In the genomic region with DNA sequence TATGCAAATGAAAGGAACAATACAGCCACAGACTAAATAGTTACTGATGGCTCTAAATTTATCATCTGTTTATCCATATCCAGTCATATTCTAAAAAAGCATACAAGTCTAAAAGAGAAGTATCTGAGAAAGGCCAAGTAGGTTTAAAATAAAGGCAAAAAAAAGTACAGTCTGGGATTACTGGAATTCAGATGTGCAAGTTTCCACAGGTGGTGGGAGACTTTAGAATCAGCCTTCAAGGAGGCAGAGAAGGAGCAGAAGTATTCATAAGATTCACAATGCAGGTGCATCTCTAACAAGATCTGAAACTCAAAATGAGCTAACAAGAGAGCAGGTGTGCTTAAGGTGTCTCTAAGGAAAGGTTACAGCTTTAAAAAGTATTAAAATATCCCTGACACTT, we compare ENCODE assay signal across 22 mouse cellular contexts.
DNase-seq lines count a peak whose midpoint lies in the region; ATAC-seq lines count a peak whose summit lies in the region.
"Had no signal": no experiment of that assay in that cellular context is flagged by ENCODE, and none has a peak within 500 bp of the region (broad histone marks: within the 10 kb centered on the region; RNA-seq: fewer than 3 reads in every experiment).

No protein-coding gene starts in this region.

- no peaks in the 10 kb centered on the region for H3K27me3 ChIP-seq in heart, embryonic 10.5 days (ENCODE audit: insufficient read depth, poor library complexity, severe bottlenecking)
- no peaks in the 10 kb centered on the region for H3K27me3 ChIP-seq in midbrain, embryonic 11.5 days (ENCODE audit: control insufficient read depth, insufficient read depth, low read length)
- H3K27me3 ChIP-seq in midbrain, embryonic 15.5 days (replicated peaks) = no peaks in the 10 kb centered on the region
- H3K27me3 ChIP-seq: CH12.LX, Patski had no signal

- no peak overlapping the region for H3K27ac ChIP-seq in heart, embryonic 10.5 days
- no peak overlapping the region for H3K27ac ChIP-seq in midbrain, embryonic 11.5 days (ENCODE audit: low read depth, low read length)
- no peak overlapping the region for H3K27ac ChIP-seq in midbrain, embryonic 15.5 days

- no peak overlapping the region for H3K4me3 ChIP-seq in heart, embryonic 10.5 days
- no peak overlapping the region for H3K4me3 ChIP-seq in midbrain, embryonic 11.5 days (ENCODE audit: low read depth, low read length)
- H3K4me3 ChIP-seq in midbrain, embryonic 15.5 days = no peak overlapping the region

- H3K9me3 ChIP-seq in heart, embryonic 10.5 days = no peaks in the 10 kb centered on the region
- no peaks in the 10 kb centered on the region for H3K9me3 ChIP-seq in midbrain, embryonic 11.5 days (ENCODE audit: control insufficient read depth, low read length)
- H3K9me3 ChIP-seq in midbrain, embryonic 15.5 days = no peaks in the 10 kb centered on the region
- H3K9me3 ChIP-seq: G1E had no signal

- H3K4me1 ChIP-seq in heart, embryonic 10.5 days = peaks cover 10% of the 10 kb centered on the region
- no peaks in the 10 kb centered on the region for H3K4me1 ChIP-seq in midbrain, embryonic 11.5 days (ENCODE audit: control insufficient read depth, insufficient read depth, low read length)
- H3K4me1 ChIP-seq in midbrain, embryonic 15.5 days = no peaks in the 10 kb centered on the region

- DNase-seq in heart, adult 11 months = peak; percentile 18
- no peak for DNase-seq in heart, embryonic 10.5 days (ENCODE audit: low spot score)
- peak; percentile 79 for DNase-seq in midbrain, embryonic 11.5 days (ENCODE audit: low spot score, missing footprints)
- DNase-seq in A20 (ENCODE audit: low read depth, low spot score) = peak; percentile 55
- no peak for DNase-seq in gastrocnemius, adult 8-10 months (ENCODE audit: low spot score in 2 of 2)
- DNase-seq: adrenal gland, adult 2 months; adrenal gland, adult 8-10 months; adrenal gland, postnatal 10 days; adrenal gland, postnatal 14 days; adrenal gland, postnatal 25 days; adrenal gland, postnatal 36 days; B cell, adult 2 months; cerebellum, adult 11 months; cerebellum, adult 11-12 months; cerebellum, adult 18-20 months; cerebellum, adult 2 months had no signal

- no peak overlapping the region for H3K9ac ChIP-seq in midbrain, embryonic 11.5 days (ENCODE audit: low read length)
- H3K9ac ChIP-seq in midbrain, embryonic 15.5 days = no peak overlapping the region

- H3K36me3 ChIP-seq in heart, embryonic 10.5 days = no peaks in the 10 kb centered on the region
- H3K36me3 ChIP-seq in midbrain, embryonic 11.5 days (ENCODE audit: control insufficient read depth, insufficient read depth, low read length) = no peaks in the 10 kb centered on the region
- H3K36me3 ChIP-seq in midbrain, embryonic 15.5 days (replicated peaks) = no peaks in the 10 kb centered on the region

- ATAC-seq in midbrain, embryonic 11.5 days (ENCODE audit: low FRiP score) = no peak
- ATAC-seq in midbrain, embryonic 15.5 days (replicated peaks) = no peak
- ATAC-seq: activated CD4-positive, CD25-positive, alpha-beta regulatory T cell, adult 4 months; CD4-positive, CD25-positive, alpha-beta regulatory T cell, adult 4 months; Patski had no signal

- no peak overlapping the region for H3K4me2 ChIP-seq in midbrain, embryonic 11.5 days
- H3K4me2 ChIP-seq in midbrain, embryonic 15.5 days = no peak overlapping the region

Comparison
In these comparisons a context has a peak if more than half of its experiments do, and no peak if none do; other contexts are left out.
1. DNase-seq: peak in heart, adult 11 months (single experiment), midbrain, embryonic 11.5 days (single experiment) and A20 (single experiment); none in heart, embryonic 10.5 days (single experiment) and gastrocnemius, adult 8-10 months (0 of 2).